Mouse (Mus musculus): ENCODE results near the gene Atp6v0a1.

DNA sequence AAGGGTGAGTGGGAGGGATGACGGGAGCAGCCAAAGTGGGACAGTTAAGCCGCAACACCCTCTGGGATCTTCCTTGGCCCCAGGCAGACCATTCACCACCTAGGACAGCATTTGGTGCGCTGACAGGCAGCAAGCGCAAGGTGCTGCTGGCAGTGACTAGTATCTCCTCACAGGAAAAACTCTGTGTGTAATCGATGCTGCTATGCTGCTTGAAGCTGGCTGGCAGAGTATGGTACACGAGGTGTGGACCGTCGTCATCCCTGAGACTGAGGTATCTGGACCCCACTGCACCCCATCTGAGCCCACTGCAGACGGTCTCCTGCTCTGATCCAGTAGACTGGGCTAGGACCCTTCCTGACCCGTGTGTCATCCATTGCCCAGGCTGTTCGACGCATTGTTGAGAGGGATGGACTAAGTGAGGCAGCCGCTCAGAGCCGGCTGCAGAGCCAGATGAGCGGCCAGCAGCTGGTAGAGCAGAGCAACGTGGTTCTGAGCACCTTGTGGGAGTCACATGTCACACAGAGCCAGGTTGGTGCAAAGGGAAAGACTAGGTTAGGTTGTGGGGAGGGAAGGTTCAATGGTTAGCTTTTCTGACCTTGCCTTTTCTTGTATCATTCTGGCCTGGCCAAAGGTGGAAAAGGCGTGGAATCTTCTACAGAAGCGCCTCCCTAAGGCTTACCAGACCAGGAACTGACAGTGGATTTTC, 76.5 kb downstream of the Atp6v0a1 start:
- TF ChIP-seq EP300 (IDR thresholded peaks at IDR 0.05; ENCODE audit: insufficient read depth, low read depth, low read length) (no peak), CTCF (IDR thresholded peaks at IDR 0.05) (no peak), POLR2A (IDR thresholded peaks at IDR 0.05; ENCODE audit: insufficient read depth, low read depth, low read length) (no peak)
